Mouse (Mus musculus) layer of hippocampus, postnatal 36 days (tissue): Measurements from ENCODE around the gene Gm20498. TPM values are rescaled to one million over a fixed set of nuclear protein-coding genes. Genes with fewer than 3 reads are reported as not detected.
"Not testable (repeated sequence)": the region's sequence is repeated elsewhere in the genome, so short reads cannot be mapped to it uniquely, and the experiment has no call there.

Experiments
- DNase-seq, 2 experiments: peaks; one replicate each; pipeline ENCODE4 v3.0.0; 2022
- total RNA-seq, 2 experiments: library from RNA; stranded (reverse); gene quantifications; 2 replicates each; pipeline ENCODE4 v1.2.3; 2021

Gm20498 gene
- 10 to 100 TPM; 36.6 to 40.6 TPM for total RNA-seq

- DNase-seq, result peak; percentile 85 to 87
These were observed at the start of gene Gm20498, which contains the start of gene Synj2bp for GRCm38 (mm10) chr12:81532316-81533028. TSS of gene Gm20498 (minus strand) at chr12:81532905. TSS of gene Synj2bp (minus strand) at chr12:81532911.

GRCm38 (mm10) chr12:81568374-81568773 is 35.7 kb upstream of the Gm20498 start, which contains the start of gene Adam21:
TSS of gene Adam21 (minus strand) at chr12:81568474.
- no peak for DNase-seq

GRCm38 (mm10) chr12:81567931-81568330 is 35.2 kb upstream of the Gm20498 start:
- no peak for DNase-seq

GRCm38 (mm10) chr12:81564173-81564572 is 31.5 kb upstream of the Gm20498 start:
- DNase-seq, result no peak

- no peak for DNase-seq
These were observed 16.6 kb upstream of the Gm20498 start for GRCm38 (mm10) chr12:81549286-81549685.

- no peak for DNase-seq
These were observed 14.5 kb upstream of the Gm20498 start for GRCm38 (mm10) chr12:81547163-81547562.

DNA sequence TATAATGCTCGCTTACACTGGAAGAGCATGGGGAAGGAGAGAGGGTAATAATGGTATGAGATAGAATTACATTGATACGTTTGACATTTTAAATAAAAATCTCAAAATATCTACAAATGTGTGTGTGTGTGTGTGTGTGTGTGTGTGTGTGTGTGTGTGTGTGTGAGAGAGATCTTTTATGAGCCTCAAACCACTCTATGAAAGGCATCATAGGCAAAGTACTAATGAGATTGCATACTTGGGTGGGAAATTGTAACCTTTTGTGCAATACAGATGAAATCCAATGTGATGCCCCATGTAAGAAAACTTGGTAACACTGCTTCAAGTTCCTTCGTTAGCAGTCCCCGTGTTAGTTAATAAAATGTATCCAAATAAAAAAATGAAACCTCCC is 319 bp upstream of the Gm20498 start:
- no peak for DNase-seq

GRCm38 (mm10) chr12:81530587-81530986 is 2.1 kb downstream of the Gm20498 start:
- not testable (repeated sequence) for DNase-seq

GRCm38 (mm10) chr12:81496906-81497305 is 35.8 kb downstream of the Gm20498 start:
- not testable (repeated sequence) for DNase-seq

GRCm38 (mm10) chr12:81490491-81490890 is 42.2 kb downstream of the Gm20498 start:
- no peak for DNase-seq

DNA sequence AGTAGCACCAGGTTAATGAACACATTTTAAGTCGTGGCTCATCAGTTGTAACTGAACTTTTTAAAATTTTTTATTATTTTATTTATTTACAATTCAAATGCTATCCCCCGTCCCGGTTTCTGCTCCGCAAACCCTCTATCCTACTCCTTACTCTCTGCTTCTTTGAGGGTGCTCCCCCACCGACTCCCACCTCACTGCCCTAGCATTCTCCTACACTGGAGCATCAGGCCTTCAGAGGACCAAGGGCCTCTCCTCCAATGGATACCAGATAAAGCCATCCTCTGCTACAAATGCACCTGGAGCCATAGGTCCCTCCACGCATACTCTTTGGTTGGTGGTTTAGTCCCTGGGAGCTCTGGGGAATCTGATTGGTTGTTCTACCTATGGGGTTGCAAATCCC is 47.4 kb downstream of the Gm20498 start:
- peak; percentile 10 to 12 for DNase-seq

- peak; percentile 87 to 88 for DNase-seq
These were observed 47.9 kb downstream of the Gm20498 start, which contains the start of gene Cox16 for GRCm38 (mm10) chr12:81484727-81485191. TSS of gene Cox16 (minus strand) at chr12:81485127.

DNA sequence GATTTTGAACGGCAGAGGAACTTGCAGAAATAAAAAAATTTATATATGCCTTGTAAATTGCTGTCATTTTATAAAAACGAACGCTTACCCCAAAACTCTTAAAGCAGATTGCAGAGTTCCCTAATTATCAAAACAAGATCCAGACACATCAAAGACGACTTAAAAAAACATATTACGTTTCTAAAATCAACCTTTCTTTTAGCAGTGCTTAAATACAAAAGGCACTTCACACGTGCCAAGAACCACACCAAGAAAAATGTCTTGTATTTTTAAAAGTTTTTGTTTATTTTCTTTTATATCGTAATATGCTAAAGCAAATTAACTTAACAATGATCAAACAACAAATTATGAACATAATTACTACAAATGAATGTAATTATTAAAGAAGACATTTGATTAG is 48.5 kb downstream of the Gm20498 start:
- no peak for DNase-seq

DNA sequence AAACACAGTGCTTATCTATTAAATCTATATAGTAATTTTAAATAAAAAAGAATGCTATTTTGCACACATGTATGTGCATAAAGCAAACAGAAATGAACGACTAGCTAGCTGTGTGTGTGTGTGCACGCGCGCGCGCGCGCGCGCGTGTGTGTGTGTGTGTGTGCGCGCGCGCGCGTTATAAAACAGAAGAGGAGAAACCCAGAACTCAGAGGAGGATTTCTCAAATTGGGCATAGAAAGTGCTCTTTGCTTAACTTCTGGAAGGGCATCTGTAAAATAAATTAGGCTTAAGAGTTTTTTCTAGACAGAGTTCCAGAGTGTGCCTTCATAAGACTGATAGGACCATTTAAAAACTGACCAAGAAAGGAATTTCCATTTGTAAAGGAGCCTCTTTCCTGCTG is 49.0 kb downstream of the Gm20498 start:
- no peak for DNase-seq

DNA sequence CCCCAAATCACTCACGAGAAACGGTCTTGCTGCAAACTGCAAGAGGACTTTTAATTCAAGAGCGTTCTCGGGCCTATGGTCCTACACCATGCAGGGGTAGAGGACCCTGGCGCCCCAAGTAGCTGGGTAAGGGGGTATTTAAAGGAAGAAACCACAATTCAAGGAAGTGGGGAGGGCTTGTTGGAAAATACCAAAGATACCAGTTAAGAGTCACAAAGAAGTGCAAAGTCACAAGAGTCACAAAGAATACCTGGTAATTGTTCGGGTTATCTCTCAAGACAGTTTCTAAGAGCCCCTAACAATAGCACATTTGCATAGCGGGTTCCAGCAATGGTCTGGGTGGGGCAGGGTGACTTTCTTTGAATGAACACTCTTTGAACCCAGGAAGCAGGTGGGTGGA is 73.7 kb downstream of the Gm20498 start:
- not testable (repeated sequence) for DNase-seq

DNA sequence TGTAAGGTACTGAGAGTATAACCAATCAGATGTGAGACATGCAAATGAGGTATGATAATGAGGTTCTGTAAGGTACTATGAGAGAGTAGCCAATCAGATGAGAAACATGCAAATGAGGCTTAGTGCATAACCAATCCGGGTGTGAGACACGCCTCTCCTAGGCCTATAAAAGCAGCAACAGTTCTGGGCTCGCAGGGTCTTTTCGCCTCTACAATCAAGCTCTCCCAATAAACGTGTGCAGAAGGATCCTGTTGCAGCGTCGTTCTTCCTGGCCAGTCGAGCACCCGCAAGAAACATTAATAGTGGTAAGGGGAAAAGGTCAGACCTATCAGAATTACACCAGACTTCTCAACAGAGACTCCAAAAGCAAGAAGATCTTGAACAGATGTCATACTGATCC is 93.7 kb downstream of the Gm20498 start:
- not testable (repeated sequence) for DNase-seq

- DNase-seq, result not testable (repeated sequence)
These were observed 97.9 kb downstream of the Gm20498 start for GRCm38 (mm10) chr12:81434778-81435177.

GRCm38 (mm10) chr12:81421846-81422245 is 110.9 kb downstream of the Gm20498 start, which contains the start of gene Adam4:
TSS of gene Adam4 (minus strand) at chr12:81421946.
- no peak for DNase-seq

GRCm38 (mm10) chr12:81413211-81413610 is 119.5 kb downstream of the Gm20498 start:
- no peak for DNase-seq

DNA sequence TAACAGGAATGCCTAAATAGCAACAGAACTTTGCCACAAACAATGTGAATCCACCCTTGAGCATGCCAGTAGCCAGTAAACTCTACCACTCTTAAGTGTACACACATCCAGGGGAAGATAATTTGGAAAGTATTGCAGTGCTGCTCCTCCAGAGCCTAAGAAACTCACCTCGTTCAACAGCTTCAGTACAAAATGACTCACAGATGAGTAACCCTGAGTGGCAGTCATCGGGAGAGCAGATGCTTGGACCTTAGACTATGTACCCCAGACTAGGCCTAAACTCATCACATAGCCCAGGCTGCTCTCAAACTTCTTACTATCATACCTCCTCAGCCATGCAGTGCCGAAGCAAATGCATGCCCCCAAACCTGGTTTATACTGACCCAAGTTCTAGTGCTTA is 123.7 kb downstream of the Gm20498 start:
- no peak for DNase-seq

- peak; percentile 37 to 70 for DNase-seq
These were observed 130.5 kb downstream of the Gm20498 start for GRCm38 (mm10) chr12:81402187-81402586.

- DNase-seq, result not testable (repeated sequence)
These were observed 153.3 kb downstream of the Gm20498 start, which contains the start of gene Gm4787 for GRCm38 (mm10) chr12:81379364-81379763. TSS of gene Gm4787 (minus strand) at chr12:81379464.

DNA sequence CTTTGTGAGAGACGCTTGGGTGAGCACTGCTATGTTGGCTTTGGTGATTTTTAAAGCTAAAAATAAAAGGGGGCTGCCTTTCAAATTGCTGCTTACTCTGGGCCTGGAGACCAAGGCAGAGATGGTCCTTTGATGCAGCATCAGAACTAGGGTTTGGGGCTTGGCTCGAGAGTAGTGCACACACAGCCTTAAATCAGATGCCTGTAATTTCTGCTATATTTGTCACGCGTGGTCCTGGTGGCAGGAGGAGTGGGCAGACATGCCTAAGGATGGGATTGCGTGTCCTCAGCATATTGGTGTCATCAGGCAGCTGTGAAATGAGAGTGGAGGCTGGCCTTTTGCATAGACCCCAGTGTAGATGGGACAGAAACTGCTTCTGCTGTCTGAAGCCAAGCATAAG is 198.9 kb downstream of the Gm20498 start:
- no peak for DNase-seq

DNA sequence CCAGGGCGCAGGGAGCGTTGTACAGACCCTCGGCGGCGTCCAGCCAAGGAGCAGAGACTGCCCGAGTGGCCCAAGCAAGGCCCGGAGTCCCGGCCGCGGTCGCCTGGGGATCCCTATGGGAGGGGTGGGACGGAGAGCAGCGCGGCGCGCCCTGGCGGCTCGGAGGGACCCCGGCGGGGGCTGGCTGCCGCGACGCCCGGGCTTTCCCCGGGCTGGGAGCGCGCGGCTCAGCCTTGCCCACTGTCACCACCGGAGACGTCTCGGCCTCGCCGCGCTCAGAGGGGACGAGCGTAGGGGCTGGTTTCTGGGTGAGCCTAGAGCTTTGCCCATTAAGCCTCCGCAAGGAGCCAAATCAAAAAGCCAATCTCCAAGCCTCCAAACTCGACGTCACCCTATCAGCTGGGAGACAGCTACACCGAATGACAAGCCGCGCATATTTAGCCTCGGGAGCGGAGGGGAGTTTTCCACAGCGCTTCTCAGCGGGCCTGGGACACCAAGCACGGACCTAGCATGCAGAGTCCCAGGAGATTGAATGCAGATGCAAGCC is 199.8 kb downstream of the Gm20498 start, which contains the start of gene Slc8a3:
TSS of gene Slc8a3 (minus strand) at position 306 of the 547 bp plus-strand sequence.
- peak; percentile 51 to 60 for DNase-seq
